9 mouse cellular contexts compared by ENCODE assay signal in genomic region chr4:130036112-130036511, GRCm38 (mm10). TPM values are rescaled to one million over a fixed set of nuclear protein-coding genes. Genes with fewer than 3 reads are reported as not detected.
DNase-seq lines count a peak whose midpoint lies in the region; ATAC-seq lines count a peak whose summit lies in the region.
"Had no signal": no experiment of that assay in that cellular context is flagged by ENCODE, and none has a peak within 500 bp of the region (broad histone marks: within the 10 kb centered on the region; RNA-seq: fewer than 3 reads in every experiment).

No protein-coding gene starts in this region.

- H3K36me3 ChIP-seq in liver, embryonic 11.5 days (ENCODE audit: control insufficient read depth, insufficient read depth, low read length) = no peaks in the 10 kb centered on the region
- no peaks in the 10 kb centered on the region for H3K36me3 ChIP-seq in limb, embryonic 13.5 days

- peaks cover 32% of the 10 kb centered on the region for H3K27me3 ChIP-seq in liver, embryonic 11.5 days (replicated peaks; ENCODE audit: control insufficient read depth, insufficient read depth, low read length)
- H3K27me3 ChIP-seq in limb, embryonic 13.5 days = peaks cover 35% of the 10 kb centered on the region

- intact Hi-C loops in heart, postnatal 25 days (cut with DNase I) = loop anchor here (1.0 to 5.0 kb wide), 2 partner anchors 51 to 151 kb away; no protein-coding TSS in a partner anchor

- H3K4me2 ChIP-seq in liver, embryonic 11.5 days = no peak overlapping the region
- peak overlapping the region; percentile 49; the same call in 1 of the 2 replicates for H3K4me2 ChIP-seq in limb, embryonic 13.5 days (replicated peaks)

- no peak overlapping the region for H3K9ac ChIP-seq in liver, embryonic 11.5 days (ENCODE audit: low read depth, low read length)
- no peak overlapping the region for H3K9ac ChIP-seq in limb, embryonic 13.5 days

- no peak; the same call in 1 of the 2 replicates for ATAC-seq in liver, embryonic 11.5 days (replicated peaks; ENCODE audit: low FRiP score)
- ATAC-seq in erythroblast, adult 5-6 weeks (replicated peaks; ENCODE audit: low FRiP score, poor library complexity, severe bottlenecking) = 0 out of 2 replicates have a peak, but pooled peaks have one; percentile 32
- ATAC-seq in limb, embryonic 13.5 days (ENCODE audit: low FRiP score, low read depth) = peak; percentile 45; the same call in 1 of the 2 replicates
- ATAC-seq in neutrophil, adult 5-6 weeks (ENCODE audit: extremely low read depth, insufficient number of reproducible peaks, low FRiP score, poor library complexity, severe bottlenecking) = 0 out of 2 replicates have a peak, but pooled peaks have one; percentile 19

- no peaks in the 10 kb centered on the region for H3K9me3 ChIP-seq in liver, embryonic 11.5 days (ENCODE audit: control insufficient read depth, low read length)
- H3K9me3 ChIP-seq in limb, embryonic 13.5 days = no peaks in the 10 kb centered on the region

- peak; percentile 39 for DNase-seq in liver, embryonic 11.5 days (ENCODE audit: low spot score)
- DNase-seq in liver = no peak
- peak; percentile 66 for DNase-seq in adrenal gland, postnatal 14 days
- peak; percentile 24 for DNase-seq in heart, postnatal 25 days (ENCODE audit: low spot score)
- no peak for DNase-seq in layer of hippocampus, adult 11-12 months (ENCODE audit: low spot score)

- peaks cover 5% of the 10 kb centered on the region; the same call in 1 of the 2 replicates for H3K4me1 ChIP-seq in liver, embryonic 11.5 days (replicated peaks; ENCODE audit: control insufficient read depth, insufficient read depth, low read length)
- H3K4me1 ChIP-seq in limb, embryonic 13.5 days = peaks cover 56% of the 10 kb centered on the region

- H3K27ac ChIP-seq in liver, embryonic 11.5 days (ENCODE audit: low read depth, low read length) = no peak overlapping the region
- H3K27ac ChIP-seq in limb, embryonic 13.5 days = peak overlapping the region; percentile 39; the same call in 1 of the 2 replicates
- H3K27ac ChIP-seq: macrophage had no signal

- no peak overlapping the region for H3K4me3 ChIP-seq in liver, embryonic 11.5 days (ENCODE audit: low read depth, low read length)
- no peak overlapping the region for H3K4me3 ChIP-seq in limb, embryonic 13.5 days

- 4% methylated on average over 8 of the region's 8 CpGs for WGBS in liver, embryonic 11.5 days
- WGBS in limb, embryonic 13.5 days = 5% methylated on average over 8 of the region's 8 CpGs

RNA-seq across cellular contexts. Expression of gene Col16a1, which starts 11.5 kb away (rescaled TPM):
- 4.2 and 6.0 TPM in 2 replicates for polyA plus RNA-seq in liver, embryonic 11.5 days (2014; fragmentation: Nextera tagmentation; extraction: Ambion mirVana)
- 20.0 and 21.3 TPM in 2 replicates for total RNA-seq in adrenal gland, postnatal 14 days (2021)
- total RNA-seq in erythroblast, adult 5-6 weeks (2015; ENCODE audit: low replicate concordance) = not detected in 2 replicates
- 0.14 TPM in 1 of 2 replicates, not detected in the other for total RNA-seq in erythroblast, adult 5-6 weeks (2017; ENCODE audit: low replicate concordance)
- total RNA-seq in heart, postnatal 25 days (2021) = 1 to 10 TPM; 9.1 to 9.3 TPM
- polyA plus RNA-seq in limb, embryonic 13.5 days (2015; fragmentation: Nextera tagmentation; extraction: Ambion mirVana) = 64.6 and 65.8 TPM in 2 replicates
- not detected in 2 replicates for total RNA-seq in neutrophil, adult 5-6 weeks (2017)
- polyA plus RNA-seq: macrophage had no signal

RNA-seq across cellular contexts. Expression of gene Adgrb2, which starts 51.4 kb away (rescaled TPM):
- 1.1 and 1.3 TPM in 2 replicates for polyA plus RNA-seq in liver, embryonic 11.5 days (2014; fragmentation: Nextera tagmentation; extraction: Ambion mirVana)
- total RNA-seq in adrenal gland, postnatal 14 days (2021) = 16.0 and 17.3 TPM in 2 replicates
- total RNA-seq in erythroblast, adult 5-6 weeks (2015; ENCODE audit: low replicate concordance) = not detected in 2 replicates
- total RNA-seq in erythroblast, adult 5-6 weeks (2017; ENCODE audit: low replicate concordance) = not detected in 2 replicates
- total RNA-seq in heart, postnatal 25 days (2021) = 1 to 10 TPM; 2.3 to 2.6 TPM
- 4.0 and 4.8 TPM in 2 replicates for polyA plus RNA-seq in limb, embryonic 13.5 days (2015; fragmentation: Nextera tagmentation; extraction: Ambion mirVana)
- total RNA-seq in neutrophil, adult 5-6 weeks (2017) = 0.12 TPM in 1 of 2 replicates, not detected in the other
- polyA plus RNA-seq: macrophage had no signal

Comparison
In these comparisons a context has a peak if more than half of its experiments do, and no peak if none do; other contexts are left out.
1. DNase-seq: peak in liver, embryonic 11.5 days (single experiment), adrenal gland, postnatal 14 days (single experiment) and heart, postnatal 25 days (single experiment); none in liver (single experiment) and layer of hippocampus, adult 11-12 months (single experiment).
2. RNA of gene Col16a1, which starts 11.5 kb away (total RNA-seq): 20.0 to 21.3 TPM in adrenal gland, postnatal 14 days and 9.1 to 9.3 TPM in heart, postnatal 25 days; 0.14 TPM in erythroblast, adult 5-6 weeks and not detected in neutrophil, adult 5-6 weeks; every median in the first group is over 4 times any median in the second.